Mouse (Mus musculus) right cerebral cortex, postnatal 36 days (tissue): Measurements from ENCODE around the gene Gm11032.
"Not testable (repeated sequence)": the region's sequence is repeated elsewhere in the genome, so short reads cannot be mapped to it uniquely, and the experiment has no call there.

Source experiments
- DNase-seq, 2 experiments: peaks; one replicate each; pipeline ENCODE4 v3.0.0; 2022; ENCODE audit warnings: low spot score in 2 of 2, mixed read lengths in 1 of 2

Gene Gm11032

DNA sequence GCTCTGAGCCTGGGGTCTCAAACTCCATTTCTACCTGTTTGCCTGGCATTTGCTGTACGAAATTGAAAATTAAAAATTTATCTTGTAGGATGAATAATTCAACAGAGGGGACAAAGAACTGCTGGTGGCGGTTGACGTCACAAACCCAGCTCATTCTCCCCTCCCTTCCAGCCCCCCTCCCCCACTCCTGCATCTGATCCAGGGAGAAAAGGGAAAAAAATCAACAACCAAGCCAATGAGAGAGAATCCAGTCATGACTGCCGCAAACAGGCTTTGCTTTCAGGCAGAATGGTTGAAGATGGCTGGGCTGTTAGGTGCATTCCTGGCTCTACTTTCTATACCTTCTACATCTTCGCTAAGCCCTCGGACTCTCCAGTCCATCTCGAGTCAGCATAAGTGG, 6.1 kb downstream of the Gm11032 start:
- DNase-seq: no peak

DNA sequence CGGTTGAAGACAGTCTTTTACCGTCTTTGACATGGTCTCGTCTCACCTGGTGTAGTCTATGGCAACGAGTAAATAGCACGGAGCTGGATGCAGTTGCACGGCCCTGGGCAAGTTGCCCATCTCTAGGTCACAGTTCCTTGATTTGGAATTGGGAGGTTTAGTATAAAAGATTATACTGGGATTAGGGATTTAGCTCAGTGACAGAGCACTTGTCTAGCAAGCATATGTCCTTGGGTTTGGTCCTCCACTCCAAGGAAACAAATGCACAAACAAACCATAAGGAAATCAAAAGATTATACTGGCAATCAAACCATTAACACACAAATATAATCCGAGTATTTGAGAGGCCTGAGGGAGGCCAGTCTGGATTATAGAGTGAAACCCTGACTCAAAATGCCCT, 7.8 kb downstream of the Gm11032 start:
- DNase-seq: no peak

DNA sequence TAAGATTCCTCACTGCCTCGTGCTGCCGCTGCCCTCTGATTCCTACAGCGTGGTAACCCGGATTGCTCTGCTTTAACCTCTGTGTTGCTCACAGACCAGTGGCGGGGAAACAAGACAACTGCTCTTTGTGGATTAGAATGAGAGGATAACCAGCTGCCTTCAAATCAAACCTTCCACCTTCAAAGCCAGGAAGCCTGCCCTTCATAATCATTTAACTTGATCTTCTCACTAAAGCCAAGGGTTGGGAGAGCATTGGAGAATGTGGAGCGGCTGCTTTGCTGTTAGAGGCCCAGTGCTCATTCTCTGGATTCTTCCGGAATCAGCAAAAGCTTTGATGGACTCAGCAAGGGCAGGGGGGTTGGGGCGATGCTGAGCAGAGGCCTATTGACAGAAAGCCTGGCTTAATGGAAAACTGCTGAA, 10.0 kb downstream of the Gm11032 start:
- DNase-seq: no peak

DNA sequence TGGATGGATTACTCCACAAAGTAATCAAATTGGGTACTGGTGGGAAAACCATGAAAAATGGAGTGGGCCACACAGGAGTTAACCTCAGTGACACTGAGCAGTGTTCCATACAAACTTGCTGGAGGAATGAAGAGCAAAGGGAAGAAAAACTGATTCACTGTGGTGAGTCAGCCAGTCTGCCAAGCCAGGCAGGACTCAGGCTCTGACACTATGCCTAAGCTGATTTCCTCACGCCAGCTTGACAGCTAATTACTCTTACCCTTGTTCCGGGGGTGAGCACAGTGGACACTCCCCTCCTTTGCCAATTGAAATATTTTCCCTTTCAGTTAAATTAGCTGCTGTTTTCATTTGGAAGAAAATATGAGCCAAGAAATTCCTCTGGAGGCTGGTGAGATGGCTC, 13.6 kb downstream of the Gm11032 start:
- DNase-seq: no peak

DNA sequence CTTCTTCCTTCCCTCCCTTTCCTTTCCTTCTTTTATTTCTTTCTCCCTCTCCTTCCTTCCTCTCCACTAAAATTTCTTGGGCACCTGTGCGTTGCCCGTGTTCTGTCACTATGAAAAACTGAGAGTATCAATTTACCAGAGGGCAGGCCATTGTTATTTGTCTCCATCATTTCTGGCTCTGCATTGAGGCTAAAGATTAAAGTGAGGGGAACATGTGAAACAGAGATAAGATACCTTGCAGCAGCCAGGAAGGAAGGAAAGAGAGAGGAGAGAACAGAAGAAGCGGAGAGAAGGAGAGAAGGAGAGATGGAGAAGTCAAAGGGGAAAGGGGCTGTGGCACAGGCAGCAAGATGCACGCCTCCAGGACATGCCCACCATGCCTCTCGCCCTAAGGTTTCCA, 14.5 kb downstream of the Gm11032 start:
- no peak for DNase-seq

DNA sequence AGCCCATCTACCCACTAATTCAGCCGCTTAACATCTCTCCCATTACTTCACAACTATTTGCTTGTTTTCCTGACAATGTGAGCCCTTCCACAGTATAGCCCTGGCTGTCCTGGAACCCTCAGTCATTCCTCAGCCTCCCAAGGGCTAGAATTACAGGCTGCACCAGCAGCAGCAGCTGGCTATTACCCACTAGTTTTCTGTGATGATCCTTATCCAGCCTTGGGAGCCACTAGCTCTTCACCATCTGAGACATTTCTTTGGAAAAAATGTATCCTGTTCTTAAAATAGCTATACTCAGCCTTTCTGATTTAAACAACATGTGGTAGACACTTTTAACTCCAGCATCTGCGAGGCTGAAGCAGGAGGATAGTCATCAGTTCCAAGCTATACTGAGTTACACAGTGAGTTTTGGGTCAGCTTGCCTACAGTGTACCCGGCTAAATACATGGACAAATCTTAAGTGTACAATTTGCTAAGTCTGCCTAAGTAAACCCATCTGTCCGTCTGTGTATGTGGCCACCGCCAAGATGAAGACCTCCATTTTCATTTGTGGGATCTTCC, 17.0 kb downstream of the Gm11032 start:
- DNase-seq: no peak

DNA sequence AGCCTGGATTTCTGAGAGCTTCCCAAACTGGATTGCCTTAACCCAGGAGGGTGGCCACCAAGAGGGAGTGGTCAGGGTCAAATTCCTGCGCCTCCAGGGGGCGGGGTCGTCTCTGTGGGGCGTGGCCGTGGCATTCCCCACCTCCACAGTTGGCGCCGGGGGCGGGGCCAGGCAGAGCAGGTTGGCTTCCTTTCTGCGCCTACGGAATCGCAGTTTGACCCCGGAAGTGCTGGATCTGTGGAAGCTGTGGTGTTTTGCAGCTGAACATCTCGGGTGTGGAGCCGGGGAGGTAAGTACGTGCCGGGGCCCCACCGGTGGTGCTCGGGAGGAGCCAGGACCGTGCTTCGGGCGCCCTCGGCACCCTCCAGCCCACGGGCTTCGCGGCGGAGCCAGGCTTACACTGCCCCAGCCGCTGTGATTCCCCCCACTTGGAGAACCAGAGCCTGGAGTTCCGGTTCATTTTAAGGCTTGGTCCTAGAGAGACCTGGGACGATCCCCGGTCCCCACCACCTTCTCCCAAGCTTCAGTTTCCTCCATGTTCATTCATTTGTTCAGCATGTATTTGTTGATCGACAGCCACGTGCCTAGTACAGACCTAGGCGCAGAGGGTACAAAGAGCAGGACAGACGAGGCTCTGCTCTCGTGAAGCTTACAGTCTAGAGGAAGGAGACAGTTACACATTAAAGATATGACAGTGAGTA, 17.8 kb downstream of the Gm11032 start, which contains the start of gene Ascc2:
TSS of gene Ascc2 (plus strand) at position 214 of the 701 bp plus-strand sequence.
- peak; percentile 79 to 86 for DNase-seq

DNA sequence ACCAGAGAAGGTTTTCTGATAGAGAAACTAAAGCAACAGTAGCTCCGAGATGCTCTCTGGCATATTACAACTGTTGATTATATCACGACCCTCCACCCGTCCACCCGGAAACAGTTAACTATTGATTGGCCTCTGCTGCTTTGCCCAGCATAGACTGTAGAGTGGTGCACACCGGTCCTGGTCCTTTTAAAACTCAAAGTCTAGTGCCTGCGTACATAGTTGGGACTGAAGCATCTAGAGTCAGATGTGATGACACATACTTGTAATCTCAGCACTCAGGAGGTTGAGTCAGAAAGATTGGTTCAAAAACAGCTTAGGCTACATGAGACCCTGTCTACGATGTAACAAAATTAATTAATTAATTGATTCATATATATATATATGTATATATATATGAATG, 18.4 kb downstream of the Gm11032 start:
- DNase-seq: no peak

DNA sequence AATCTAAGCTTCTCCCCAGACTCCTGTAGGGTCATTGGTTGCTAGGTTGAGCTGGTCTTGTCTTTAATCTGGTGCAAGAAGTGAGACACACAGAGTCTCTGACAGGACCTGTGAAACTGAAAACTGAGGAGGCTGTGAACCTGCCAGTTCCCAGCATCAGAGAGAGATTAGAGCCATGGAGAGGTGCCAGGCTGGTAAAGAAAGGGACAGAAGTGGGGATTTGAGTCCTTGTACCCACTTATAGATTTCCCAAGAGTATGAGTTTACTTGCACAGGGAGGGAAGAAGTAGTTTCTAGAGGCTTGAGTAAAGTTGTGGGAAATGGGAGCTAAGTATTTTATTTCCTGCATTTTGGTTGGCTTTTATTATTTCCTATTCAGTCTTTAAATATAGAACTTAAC, 21.3 kb downstream of the Gm11032 start:
- no peak for DNase-seq

DNA sequence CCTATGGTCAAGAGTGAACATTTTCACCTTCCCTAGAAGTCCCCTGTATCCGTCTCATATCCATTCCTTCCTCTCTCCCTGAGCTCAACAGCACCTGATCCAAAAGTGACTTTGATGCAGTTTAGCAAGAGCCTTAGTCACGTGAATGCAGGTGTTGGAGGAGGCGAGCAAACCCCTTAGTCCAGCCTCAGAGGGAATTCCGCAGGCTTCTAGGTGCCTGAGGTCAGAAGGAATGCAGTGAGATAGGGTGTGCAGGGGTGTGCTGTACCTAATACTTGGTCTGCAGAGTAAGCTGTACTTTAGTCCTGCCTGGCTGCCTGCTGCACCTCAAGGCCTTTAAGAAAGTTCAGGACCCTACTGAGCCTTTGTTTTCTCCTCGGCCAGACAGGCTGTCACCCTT, 23.9 kb downstream of the Gm11032 start:
- no peak for DNase-seq

DNA sequence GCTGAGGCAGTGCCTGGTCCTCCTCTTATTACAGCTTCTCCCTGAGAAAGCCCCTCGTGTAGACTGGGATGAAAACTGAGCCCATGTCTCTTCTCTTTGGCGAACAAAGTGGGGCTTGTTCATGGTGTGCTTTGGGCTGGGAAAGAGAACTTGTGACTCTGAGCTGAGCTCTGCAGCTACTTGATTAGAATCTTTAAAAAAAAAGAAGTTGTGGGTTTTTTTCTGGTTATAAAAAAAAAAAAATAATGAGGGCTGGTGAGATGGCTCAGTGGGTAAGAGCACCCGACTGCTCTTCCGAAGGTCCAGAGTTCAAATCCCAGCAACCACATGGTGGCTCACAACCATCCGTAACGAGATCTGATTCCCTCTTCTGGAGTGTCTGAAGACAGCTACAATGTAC, 25.3 kb downstream of the Gm11032 start:
- not testable (repeated sequence) for DNase-seq

DNA sequence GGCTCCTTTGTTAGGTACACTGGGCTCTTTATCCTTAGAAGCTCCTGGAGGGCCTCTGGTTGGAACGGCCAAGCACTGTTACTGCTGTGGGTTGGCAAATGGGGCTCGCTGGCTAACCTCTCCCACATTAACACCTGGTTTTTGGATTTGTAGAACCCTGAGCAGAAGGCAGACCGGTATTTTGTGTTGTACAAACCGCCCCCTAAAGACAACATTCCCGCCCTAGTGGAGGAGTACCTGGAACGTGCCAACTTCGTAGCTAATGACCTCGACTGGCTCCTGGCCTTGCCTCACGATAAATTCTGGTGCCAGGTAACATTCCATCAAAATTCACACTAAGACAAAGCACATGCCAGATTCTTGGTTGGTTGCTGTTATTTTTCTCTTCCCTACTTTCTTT, 26.5 kb downstream of the Gm11032 start:
- DNase-seq: no peak

DNA sequence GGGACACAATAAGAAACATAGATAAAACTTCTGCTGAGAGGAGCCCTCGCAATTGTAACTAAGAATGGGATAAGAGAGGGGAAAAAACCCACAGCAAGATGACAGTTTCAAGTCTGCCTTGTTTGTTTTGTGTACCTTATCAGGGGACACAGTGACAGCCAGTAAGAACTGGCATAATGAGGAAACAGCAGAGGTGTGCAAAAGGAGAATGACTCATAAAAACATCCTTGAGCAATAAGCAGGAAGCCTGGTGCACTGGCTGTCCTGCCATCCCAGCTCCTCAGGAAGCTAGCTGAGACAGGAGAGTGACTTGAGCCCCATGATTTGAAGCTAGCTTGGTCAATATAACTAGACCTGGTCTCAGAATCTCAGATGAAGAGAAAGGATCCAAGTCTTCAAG, 40.0 kb downstream of the Gm11032 start:
- DNase-seq: no peak

DNA sequence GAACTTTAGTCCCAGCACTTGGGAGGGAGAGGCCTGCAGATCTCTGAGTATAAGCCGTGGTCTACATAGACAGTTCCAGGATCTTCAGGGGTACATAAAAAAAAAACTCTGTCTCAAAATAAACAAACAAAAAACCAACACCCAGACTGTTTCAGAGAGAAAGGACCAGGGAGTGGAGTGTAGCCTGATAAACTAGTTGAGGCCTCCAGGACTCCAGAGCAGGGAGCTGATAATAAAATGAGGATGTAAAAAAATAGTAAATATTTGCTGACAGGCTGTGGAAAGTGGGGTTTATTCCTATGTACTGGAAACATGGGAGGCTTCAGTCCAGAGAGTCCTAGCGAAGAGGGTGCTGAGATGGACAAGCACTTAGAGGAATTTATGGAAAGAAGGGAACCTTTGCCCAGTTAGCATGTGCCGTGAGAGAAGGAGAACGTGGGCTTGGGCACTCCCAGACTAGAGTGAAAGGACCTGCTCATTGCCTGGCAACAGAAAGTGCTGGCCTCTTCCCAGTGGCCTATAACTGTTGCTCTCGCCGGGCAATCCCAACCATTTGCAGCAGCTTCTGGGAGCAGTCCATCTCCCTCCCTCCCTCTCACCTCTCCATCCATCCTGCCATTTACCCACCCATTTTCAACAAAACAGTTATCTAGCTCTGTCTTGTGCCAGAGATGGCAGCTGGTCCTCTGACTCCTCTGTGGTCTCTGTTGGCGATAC, 40.6 kb downstream of the Gm11032 start:
- DNase-seq: no peak

DNA sequence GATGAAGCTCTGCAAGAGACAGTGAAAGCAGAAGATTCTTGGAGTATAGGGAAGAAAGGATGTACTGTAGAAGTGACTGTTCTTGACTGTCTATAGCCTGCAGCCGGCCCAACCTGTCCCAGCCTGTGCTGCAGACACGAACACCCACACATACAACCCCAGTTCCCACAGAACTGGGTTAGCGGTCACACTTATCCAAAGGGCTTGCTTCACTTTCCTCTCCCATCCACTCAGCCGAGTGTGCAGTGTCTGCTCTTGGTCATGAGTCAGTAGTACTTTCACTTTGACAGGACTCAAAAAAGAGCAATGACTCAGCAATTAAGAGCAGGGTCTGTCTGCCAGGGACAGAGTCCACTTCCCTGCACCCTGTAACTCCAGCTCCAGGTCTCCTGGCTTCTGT, 41.5 kb downstream of the Gm11032 start:
- peak in 1 of 2 experiments; percentile 18 for DNase-seq

DNA sequence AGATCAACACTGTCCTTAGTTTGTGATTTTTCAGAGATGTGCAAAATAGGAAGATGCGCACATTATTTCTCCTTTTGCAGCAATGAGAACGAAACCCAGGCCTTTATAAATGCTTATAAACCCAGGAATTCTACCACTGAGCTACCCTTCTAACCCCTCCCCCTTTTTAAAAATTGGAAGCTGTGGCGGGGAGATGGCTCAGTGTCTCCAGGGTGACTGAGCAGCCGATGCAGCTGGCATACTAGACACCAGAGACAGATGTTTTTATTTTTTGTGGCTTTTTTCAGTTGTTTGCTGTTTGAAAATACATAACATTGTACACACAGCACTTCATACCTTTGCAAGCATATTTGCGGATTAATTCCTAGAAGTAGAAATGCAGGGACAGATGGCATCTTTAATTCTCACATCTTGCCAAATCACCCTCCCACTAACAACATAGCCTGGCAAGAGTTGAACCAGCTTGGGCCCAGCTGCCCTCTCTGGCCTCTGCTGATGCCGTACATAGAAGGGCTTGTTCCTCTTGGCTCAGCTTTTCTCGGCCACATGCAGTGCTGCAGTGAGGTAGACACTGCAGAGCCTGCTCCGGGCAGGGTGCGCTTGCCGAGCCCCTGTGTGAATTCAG, 42.1 kb downstream of the Gm11032 start:
- no peak for DNase-seq

DNA sequence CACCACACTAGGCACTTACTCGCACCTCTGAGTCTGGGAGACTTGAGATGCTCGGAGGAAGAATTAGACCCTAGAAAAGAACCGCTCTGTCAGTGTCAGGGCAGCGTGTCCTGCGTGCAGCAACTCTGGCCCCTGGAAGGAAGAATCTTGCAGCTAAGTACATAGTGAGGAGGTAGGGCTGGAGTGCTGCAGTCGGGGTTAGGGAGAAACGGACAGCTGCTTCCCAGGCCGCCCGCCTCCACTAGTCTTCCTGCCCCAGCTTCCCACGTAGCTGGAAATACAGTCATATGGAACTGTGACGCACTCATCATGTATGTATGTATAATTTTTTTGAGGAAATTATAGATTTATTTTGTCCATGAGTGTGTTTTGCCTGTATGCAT, 42.6 kb downstream of the Gm11032 start:
- no peak for DNase-seq
